Mouse (Mus musculus) telencephalon, adult 2 months (tissue): ENCODE data around the gene Klhl1.
"Not testable (repeated sequence)": the region's sequence is repeated elsewhere in the genome, so short reads cannot be mapped to it uniquely, and the experiment has no call there.

Experiments
- DNase-seq: peaks from one replicate; pipeline ENCODE4 v3.0.0-alpha.2; 2011; ENCODE audit warnings: low read depth, low spot score

The Klhl1 gene

GRCm38 (mm10) chr14:96518954-96519682, at the start of gene Klhl1:
Gene Klhl1, minus strand, starts transcription at chr14:96519102.
- DNase-seq, result peak; percentile 36

- peak; percentile 17 for DNase-seq
These were observed 34.8 kb upstream of the Klhl1 start for GRCm38 (mm10) chr14:96553668-96554067.

GRCm38 (mm10) chr14:96518151-96518953, 550 bp downstream of the Klhl1 start:
- DNase-seq, result no peak

GRCm38 (mm10) chr14:96517727-96518126, 1.2 kb downstream of the Klhl1 start:
- DNase-seq, result no peak

GRCm38 (mm10) chr14:96499936-96500335, 19.0 kb downstream of the Klhl1 start:
- no peak for DNase-seq

- no peak for DNase-seq
These were observed 47.1 kb downstream of the Klhl1 start for GRCm38 (mm10) chr14:96471812-96472211.

GRCm38 (mm10) chr14:96471336-96471735, 47.6 kb downstream of the Klhl1 start:
- DNase-seq, result no peak

GRCm38 (mm10) chr14:96461756-96462155, 57.1 kb downstream of the Klhl1 start:
- DNase-seq, result no peak

GRCm38 (mm10) chr14:96392032-96392737, 126.7 kb downstream of the Klhl1 start:
- DNase-seq, result no peak

GRCm38 (mm10) chr14:96362727-96363126, 156.2 kb downstream of the Klhl1 start:
- no peak for DNase-seq

GRCm38 (mm10) chr14:96348220-96348619, 170.7 kb downstream of the Klhl1 start:
- no peak for DNase-seq

- DNase-seq, result no peak
These were observed 187.8 kb downstream of the Klhl1 start for GRCm38 (mm10) chr14:96331069-96331468.

GRCm38 (mm10) chr14:96217805-96218441, 301.0 kb downstream of the Klhl1 start:
- no peak for DNase-seq

GRCm38 (mm10) chr14:96194795-96195194, 324.1 kb downstream of the Klhl1 start:
- DNase-seq, result not testable (repeated sequence)

- DNase-seq, result no peak
These were observed 344.4 kb downstream of the Klhl1 start for GRCm38 (mm10) chr14:96174546-96174945.

GRCm38 (mm10) chr14:96143137-96143536, 375.8 kb downstream of the Klhl1 start:
- DNase-seq, result peak; percentile 10

- peak; percentile 40 for DNase-seq
These were observed 378.7 kb downstream of the Klhl1 start for GRCm38 (mm10) chr14:96140246-96140645.

GRCm38 (mm10) chr14:96107396-96107795, 411.5 kb downstream of the Klhl1 start:
- DNase-seq, result no peak

- no peak for DNase-seq
These were observed 437.2 kb downstream of the Klhl1 start for GRCm38 (mm10) chr14:96081681-96082207.

GRCm38 (mm10) chr14:96065884-96066283, 453.0 kb downstream of the Klhl1 start:
- peak; percentile 15 for DNase-seq
